Mouse (Mus musculus) forebrain, embryonic 10.5 days (tissue): ENCODE data around the gene Cdk14. TPM values are rescaled to one million over a fixed set of nuclear protein-coding genes. Genes with fewer than 3 reads are reported as not detected.
"Not testable (repeated sequence)": the region's sequence is repeated elsewhere in the genome, so short reads cannot be mapped to it uniquely, and the experiment has no call there.

Experiments used
- DNase-seq: peaks from one replicate; pipeline ENCODE4 v3.0.0-alpha.2; 2017; ENCODE audit warnings: low spot score; ENCODE audit errors: extremely low spot score
- H3K27ac ChIP-seq: fragments of 300-500 bp; sonication (generic); 2 replicates; pipeline ENCODE4 v1.5.1; 2016; ENCODE audit warnings: mild to moderate bottlenecking
- H3K27me3 ChIP-seq: fragments of 300-500 bp; sonication (generic); 2 replicates; pipeline ENCODE4 v1.6.1; 2016; ENCODE audit warnings: mild to moderate bottlenecking; ENCODE audit not compliant: poor library complexity, severe bottlenecking
- H3K36me3 ChIP-seq: fragments of 300-500 bp; sonication (generic); replicated peaks from 2 replicates; pipeline ENCODE4 v1.6.1; 2016; ENCODE audit warnings: mild to moderate bottlenecking, moderate library complexity
- H3K4me1 ChIP-seq: fragments of 300-500 bp; sonication (generic); 2 replicates; pipeline ENCODE4 v1.6.1; 2016
- H3K4me3 ChIP-seq: fragments of 300-500 bp; sonication (generic); 2 replicates; pipeline ENCODE4 v1.5.1; 2016; ENCODE audit warnings: mild to moderate bottlenecking, moderate library complexity
- H3K9me3 ChIP-seq: fragments of 300-500 bp; sonication (generic); 2 replicates; pipeline ENCODE4 v1.6.1; 2016; ENCODE audit warnings: mild to moderate bottlenecking, moderate library complexity
- WGBS: fragments of 180-500 bp; shearing (Covaris S2); methylation state at CpG from one replicate; pipeline ENCODE4 v1.1.7; 2016; 5-methylcytosine and 5-hydroxymethylcytosine counted together
- polyA plus RNA-seq: library from polyadenylated mRNA; unstranded; fragments of >200 nt; fragmentation: Nextera tagmentation; extraction: Ambion mirVana; gene quantifications from 2 replicates; pipeline ENCODE4 v1.2.1, GENCODE M21; 2016

Gene Cdk14
- polyA plus RNA-seq, 1 experiment from 2014 or later: 9.5 TPM

DNA sequence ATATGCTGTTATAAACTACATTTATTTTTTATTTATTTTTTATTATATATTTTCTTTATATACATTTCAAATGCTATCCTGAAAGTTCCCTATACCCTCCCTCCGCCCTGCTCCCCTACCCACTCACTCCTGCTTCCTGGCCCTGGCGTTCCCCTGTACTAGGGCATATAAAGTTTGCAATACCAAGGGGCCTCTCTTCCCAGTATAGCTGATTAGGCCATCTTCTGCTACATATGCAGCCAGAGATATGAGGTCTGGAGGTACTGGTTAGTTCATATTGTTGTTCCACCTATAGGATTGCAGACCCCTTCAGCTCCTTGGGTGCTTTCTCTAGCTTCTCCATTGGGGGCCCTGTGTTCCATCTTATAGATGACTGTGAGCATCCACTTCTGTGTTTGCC, 91.1 kb downstream of the Cdk14 start:
- not testable (repeated sequence) for H3K4me3 ChIP-seq, DNase-seq, H3K27me3 ChIP-seq, H3K4me1 ChIP-seq, H3K9me3 ChIP-seq, H3K36me3 ChIP-seq, H3K27ac ChIP-seq
- 94% methylated on average over 2 of the region's 2 CpGs for WGBS

DNA sequence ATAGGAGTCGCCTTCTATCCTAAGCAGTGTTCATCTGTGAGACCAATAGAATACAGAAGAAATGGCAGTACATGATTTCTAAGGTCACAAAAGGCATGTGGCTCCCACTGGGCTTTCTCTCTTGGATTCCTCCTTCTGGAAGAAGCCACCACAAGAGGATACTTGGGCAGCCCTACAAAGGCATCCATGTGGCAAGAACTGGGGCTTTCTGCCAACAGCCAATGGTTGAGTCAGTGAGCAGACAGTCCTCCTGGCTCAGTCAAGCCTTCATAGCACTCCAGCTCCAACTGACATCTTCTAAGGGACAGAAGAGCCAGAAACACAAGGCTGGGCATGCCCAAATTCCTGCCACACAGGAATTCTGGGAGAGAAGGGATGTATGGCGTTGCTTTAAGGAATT, 93.4 kb downstream of the Cdk14 start:
- Histone ChIP-seq H3K4me1 (no peaks in the 10 kb centered on the region), H3K4me3 (no peak overlapping the region), H3K27me3 (no peaks in the 10 kb centered on the region), H3K36me3 (peaks cover 2% of the 10 kb centered on the region; the same call in 1 of the 2 replicates), H3K27ac (no peak overlapping the region), H3K9me3 (no peaks in the 10 kb centered on the region)
- 94% methylated on average over 2 of the region's 2 CpGs for WGBS
- no peak for DNase-seq

DNA sequence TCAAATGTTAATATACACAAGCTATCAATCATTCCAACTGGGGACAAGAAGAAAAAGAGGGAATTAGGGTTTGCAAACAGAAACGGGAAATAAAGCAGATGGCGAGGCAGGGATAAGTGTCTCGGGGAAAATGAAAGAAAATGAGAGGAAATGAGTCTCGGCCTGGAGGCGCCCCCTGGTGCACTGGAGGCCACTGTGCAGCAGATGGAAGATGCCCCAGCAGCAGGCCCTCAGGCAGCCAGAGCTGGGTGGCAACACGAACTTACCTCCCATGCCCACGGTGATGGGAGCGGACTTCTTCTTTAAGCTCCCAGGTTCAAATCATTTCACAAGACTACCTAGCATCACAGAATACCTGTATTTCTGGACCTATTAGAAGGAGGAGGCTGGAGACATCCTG, 97.4 kb downstream of the Cdk14 start:
- Histone ChIP-seq H3K9me3 (no peaks in the 10 kb centered on the region), H3K4me1 (no peaks in the 10 kb centered on the region), H3K36me3 (peaks cover 2% of the 10 kb centered on the region; the same call in 1 of the 2 replicates), H3K27me3 (no peaks in the 10 kb centered on the region), H3K4me3 (no peak overlapping the region), H3K27ac (no peak overlapping the region)
- DNase-seq: no peak
- 93% methylated on average over 8 of the region's 8 CpGs for WGBS

DNA sequence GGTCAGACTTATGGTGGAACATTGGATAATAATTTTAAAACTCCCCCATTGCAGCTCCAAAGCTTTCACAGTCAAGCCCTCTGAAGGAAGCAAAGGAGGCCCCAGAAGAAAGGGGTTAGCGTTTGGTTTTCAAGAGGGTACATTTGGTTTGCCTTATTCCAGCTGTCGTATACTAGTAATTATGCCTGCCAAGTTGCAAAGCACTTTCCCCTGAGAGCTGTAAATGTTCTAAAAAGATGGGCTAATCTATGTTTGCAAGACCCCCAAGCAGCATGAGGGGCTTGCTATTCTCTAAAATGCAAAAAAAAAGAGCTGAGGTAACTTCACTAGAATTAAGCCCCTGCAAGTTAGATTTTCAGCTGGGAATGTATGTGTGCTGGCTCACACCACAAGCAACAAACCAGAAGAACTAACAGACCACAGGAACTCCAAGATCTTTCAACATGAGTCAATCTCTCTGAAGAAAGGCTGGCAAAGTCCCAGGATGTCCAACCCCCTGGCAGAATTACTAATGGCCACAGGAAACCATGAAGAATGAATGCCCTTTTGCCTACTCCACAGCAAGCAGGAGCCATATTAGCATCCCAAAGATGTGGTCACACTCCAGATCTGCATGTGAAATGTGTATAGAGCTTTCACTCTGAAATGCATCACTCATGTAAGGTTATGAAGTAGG, 99.5 kb downstream of the Cdk14 start:
- 91% methylated on average over 2 of the region's 2 CpGs for WGBS
- H3K36me3 ChIP-seq: 0 out of 2 replicates have a peak, but pooled peaks cover 2% of the 10 kb centered on the region
- no peaks in the 10 kb centered on the region for H3K27me3 ChIP-seq
- no peaks in the 10 kb centered on the region for H3K9me3 ChIP-seq
- no peak for DNase-seq
- H3K27ac ChIP-seq: no peak overlapping the region
- no peak overlapping the region for H3K4me3 ChIP-seq
- no peaks in the 10 kb centered on the region for H3K4me1 ChIP-seq

DNA sequence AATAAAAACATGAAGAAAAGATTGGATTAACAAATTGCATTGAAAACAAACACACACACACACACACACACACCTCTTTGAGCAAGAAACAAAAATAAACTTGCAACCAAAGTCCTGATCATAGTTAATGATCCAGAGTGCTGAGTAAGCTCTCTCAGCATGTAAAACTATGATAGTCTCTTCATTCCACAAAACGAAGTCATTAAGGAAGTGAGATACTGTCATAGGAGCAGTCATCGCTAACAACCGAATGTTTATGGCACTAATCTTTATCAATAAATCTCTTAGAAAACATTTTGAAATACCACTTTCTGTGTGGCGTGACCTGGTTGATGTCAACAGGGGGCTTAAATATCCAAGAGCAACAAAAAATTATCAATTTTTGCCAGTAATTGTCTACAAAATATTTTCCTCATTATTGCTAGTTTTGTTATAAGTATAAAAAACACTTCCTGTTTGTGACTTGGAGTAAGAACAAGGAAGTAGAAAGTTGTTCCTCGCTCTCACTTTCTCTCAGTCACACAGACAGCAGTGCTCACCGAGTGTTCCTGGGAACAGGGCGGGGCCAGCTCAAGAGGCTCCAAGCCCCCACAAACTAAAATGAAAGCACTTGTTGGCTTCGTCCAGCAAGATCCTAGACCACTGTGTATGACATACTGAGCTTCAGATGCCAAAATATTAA, 100.1 kb downstream of the Cdk14 start:
- Histone ChIP-seq H3K4me3 (no peak overlapping the region), H3K4me1 (no peaks in the 10 kb centered on the region), H3K36me3 (0 out of 2 replicates have a peak, but pooled peaks cover 2% of the 10 kb centered on the region), H3K27me3 (no peaks in the 10 kb centered on the region), H3K27ac (no peak overlapping the region), H3K9me3 (no peaks in the 10 kb centered on the region)
- 91% methylated on average over 8 of the region's 8 CpGs for WGBS
- DNase-seq: no peak

DNA sequence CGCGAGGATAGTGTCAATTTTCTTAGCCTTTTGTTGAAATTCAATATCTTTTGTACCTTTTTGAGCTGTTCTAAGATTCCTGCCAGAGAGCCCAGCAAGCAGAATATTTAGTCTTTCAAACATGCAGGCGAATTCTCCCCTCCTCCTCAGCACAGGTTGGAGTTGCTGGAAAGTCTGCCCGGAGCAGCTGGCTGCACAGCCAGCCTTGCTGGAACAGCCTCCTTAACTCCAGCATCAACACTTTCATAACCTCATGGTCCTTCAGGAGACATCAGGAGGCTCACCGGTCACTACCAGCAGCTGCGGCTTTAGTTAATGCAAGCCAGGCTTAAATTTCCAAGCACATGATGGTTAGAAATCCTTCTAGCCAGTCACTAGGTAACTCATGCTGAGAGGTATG, 105.8 kb downstream of the Cdk14 start:
- Histone ChIP-seq H3K9me3 (no peaks in the 10 kb centered on the region), H3K36me3 (no peaks in the 10 kb centered on the region), H3K4me1 (peaks cover 5% of the 10 kb centered on the region; the same call in 1 of the 2 replicates), H3K4me3 (no peak overlapping the region), H3K27me3 (no peaks in the 10 kb centered on the region), H3K27ac (no peak overlapping the region)
- no peak for DNase-seq
- WGBS: 81% methylated on average over 6 of the region's 6 CpGs

DNA sequence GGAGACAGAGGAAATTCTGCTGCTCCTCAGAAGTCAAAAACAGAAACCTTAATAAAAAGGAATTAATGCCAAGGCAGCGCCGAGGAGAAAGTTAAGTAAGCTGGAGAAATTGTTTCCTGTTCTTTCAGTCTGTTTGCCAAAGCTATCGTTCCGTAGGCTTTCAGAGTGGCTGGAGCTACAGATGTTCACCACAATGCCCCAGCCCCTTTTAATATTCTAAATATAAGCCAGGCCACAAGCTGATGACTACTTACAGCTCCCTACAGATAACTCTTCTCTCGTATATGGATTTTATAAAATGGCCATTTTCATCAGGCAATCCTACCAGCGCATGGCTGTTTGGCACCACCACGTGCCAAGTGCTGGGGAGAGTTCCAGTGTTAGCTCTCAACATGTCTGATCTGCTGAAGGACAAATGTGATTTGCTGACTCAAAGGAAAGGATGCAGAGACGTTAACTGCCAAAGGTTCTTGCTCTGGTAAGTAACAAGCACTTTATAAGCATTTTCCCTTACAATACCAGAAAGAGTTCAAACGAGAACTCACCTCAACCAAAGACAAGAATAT, 106.8 kb downstream of the Cdk14 start:
- Histone ChIP-seq H3K36me3 (no peaks in the 10 kb centered on the region), H3K4me1 (peaks cover 5% of the 10 kb centered on the region; the same call in 1 of the 2 replicates), H3K27ac (no peak overlapping the region), H3K27me3 (no peaks in the 10 kb centered on the region), H3K4me3 (no peak overlapping the region), H3K9me3 (no peaks in the 10 kb centered on the region)
- 87% methylated on average over 9 of the region's 9 CpGs for WGBS
- no peak for DNase-seq

DNA sequence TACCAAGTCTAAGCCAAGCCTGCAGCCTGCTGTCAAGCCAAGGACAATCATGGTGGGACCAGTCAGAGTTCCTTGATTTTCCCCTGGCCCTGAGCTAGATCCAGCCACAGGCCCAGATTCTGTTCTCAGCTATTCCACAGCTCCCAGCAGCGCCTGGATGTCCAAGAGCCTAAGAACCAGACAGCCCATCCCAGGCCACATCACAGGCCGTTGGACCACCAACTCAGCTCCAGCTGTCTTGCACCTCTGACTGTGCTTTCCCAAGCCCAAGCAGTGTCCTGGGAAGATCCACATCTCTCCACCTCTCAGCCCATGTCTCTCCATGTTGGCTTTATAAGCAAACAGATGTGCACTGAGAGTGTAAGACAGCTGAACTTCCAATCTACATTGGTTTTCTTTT, 114.8 kb downstream of the Cdk14 start:
- DNase-seq: no peak
- Histone ChIP-seq H3K9me3 (no peaks in the 10 kb centered on the region), H3K27me3 (no peaks in the 10 kb centered on the region), H3K27ac (no peak overlapping the region), H3K4me3 (no peak overlapping the region), H3K4me1 (no peaks in the 10 kb centered on the region), H3K36me3 (no peaks in the 10 kb centered on the region)
- WGBS: 96% methylated on average over 2 of the region's 2 CpGs

DNA sequence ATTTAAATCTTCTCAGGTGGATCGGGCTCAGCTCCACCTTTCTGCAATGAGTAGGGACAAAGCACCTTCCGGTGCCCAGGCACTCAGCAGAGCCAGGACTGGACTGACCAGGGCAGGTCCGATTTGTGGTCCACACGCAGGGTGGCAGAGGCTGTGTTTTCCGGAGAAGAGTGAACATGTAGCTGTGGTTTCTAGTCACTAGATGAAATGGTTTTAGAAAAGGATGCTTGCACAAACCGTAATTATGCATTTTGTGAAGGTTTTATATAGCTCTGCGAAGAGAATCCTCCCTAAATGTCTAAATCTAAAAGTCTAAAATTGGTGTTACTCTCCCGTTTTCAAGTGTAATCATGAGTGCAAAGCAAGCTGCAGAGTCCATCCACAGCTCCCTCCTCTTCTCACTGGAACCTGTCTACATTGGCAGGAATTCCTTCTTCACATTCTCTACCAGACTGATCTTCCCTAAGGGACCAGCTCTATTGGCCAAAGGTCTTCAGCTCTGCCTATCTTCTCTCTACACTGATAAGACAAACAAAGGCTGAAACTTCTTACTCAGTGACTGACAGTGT, 116.9 kb downstream of the Cdk14 start:
- WGBS: 96% methylated on average over 8 of the region's 8 CpGs
- Histone ChIP-seq H3K27me3 (no peaks in the 10 kb centered on the region), H3K4me1 (no peaks in the 10 kb centered on the region), H3K9me3 (no peaks in the 10 kb centered on the region), H3K36me3 (no peaks in the 10 kb centered on the region), H3K27ac (no peak overlapping the region), H3K4me3 (no peak overlapping the region)
- DNase-seq: no peak

DNA sequence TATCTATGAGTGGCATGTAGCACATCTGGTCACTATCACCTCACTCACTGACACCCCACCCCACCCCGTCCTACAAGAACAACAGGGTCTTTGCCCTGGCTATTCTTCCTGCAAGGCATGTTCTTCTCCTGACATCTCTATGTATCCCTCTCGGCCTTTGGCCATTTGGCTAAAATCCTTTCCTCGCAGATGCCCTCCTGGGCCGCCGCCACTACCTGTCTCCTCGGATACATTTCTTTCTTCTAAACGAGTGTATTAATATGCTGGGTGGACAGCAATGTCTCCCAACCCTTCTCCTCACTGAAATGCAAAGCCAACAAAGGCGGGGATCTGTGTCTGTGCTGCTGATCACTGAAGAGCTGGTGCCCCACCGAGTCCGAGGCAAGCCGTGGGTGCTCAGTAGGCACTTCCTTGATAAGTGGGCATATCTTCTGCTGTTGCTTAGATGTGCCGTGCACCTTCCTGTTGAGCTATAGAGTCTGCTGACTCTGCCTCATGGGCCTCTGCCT, 118.5 kb downstream of the Cdk14 start:
- H3K4me3 ChIP-seq: no peak overlapping the region
- DNase-seq: no peak
- no peaks in the 10 kb centered on the region for H3K27me3 ChIP-seq
- H3K4me1 ChIP-seq: no peaks in the 10 kb centered on the region
- no peaks in the 10 kb centered on the region for H3K36me3 ChIP-seq
- H3K9me3 ChIP-seq: no peaks in the 10 kb centered on the region
- WGBS: 92% methylated on average over 12 of the region's 12 CpGs
- no peak overlapping the region for H3K27ac ChIP-seq

DNA sequence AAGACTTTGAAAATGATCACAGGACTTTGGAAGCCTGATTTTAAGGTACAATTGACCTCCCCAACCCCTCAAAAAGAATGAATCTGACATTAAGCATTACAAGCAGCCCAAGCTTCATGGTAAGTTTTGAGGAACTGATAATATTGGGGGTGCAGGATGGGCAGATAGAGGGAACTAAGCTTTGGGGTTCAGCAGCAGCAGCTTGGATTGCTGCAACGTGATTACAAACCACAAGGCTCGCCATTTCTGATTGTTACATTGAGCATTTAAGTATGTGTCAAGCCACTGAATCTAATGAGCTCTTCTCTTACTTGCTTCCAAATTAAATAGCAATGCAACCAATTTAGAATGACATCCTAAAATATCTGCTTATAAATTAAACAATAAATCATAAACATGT, 119.1 kb downstream of the Cdk14 start:
- Histone ChIP-seq H3K9me3 (no peaks in the 10 kb centered on the region), H3K4me3 (no peak overlapping the region), H3K27ac (no peak overlapping the region), H3K4me1 (no peaks in the 10 kb centered on the region), H3K27me3 (no peaks in the 10 kb centered on the region), H3K36me3 (no peaks in the 10 kb centered on the region)
- DNase-seq: no peak
- 81% methylated on average over 2 of the region's 2 CpGs for WGBS

DNA sequence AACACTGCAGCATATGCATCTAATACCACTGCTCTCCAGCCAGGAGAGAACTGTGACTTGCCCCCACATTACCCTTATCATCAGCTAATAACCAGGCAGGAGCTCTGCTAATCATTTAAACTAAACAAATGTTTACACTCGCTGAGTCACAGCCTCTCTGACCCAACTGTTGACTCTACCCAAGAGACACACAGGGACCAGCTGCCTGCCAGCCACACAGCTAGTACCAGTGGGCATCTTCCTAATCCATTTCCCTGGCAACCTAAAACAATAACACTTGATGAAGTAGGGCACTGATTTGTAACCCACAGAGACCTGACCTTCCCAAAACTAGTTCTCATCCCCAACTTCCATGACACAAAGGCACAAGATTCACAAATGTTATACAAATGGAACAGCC, 119.8 kb downstream of the Cdk14 start:
- WGBS: 86% methylated on average over 1 of the region's 1 CpGs
- no peak overlapping the region for H3K27ac ChIP-seq
- DNase-seq: no peak

DNA sequence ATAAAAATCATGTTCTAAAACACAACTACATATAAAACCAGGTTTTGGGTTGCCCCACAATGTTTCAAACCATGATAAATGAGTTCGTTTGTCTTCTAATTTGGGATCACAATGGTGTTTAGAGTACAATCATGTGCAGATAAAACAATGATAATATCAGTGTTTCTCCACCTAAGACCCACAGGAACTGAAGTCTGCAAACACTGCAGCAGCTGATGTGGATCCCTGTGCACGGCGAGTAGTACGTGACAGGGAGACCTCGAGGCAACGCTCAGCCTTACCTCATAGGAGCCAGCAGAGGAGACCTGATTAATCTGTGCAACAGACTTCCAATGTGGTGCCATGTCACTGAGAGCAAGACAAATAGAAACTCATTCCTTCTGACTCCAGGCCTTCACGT, 122.9 kb downstream of the Cdk14 start:
- Histone ChIP-seq H3K27me3 (no peaks in the 10 kb centered on the region), H3K4me3 (no peak overlapping the region), H3K27ac (no peak overlapping the region), H3K36me3 (no peaks in the 10 kb centered on the region), H3K9me3 (no peaks in the 10 kb centered on the region), H3K4me1 (no peaks in the 10 kb centered on the region)
- DNase-seq: no peak
- WGBS: 94% methylated on average over 7 of the region's 7 CpGs

More for the DNA sequence above, 119.8 kb downstream of the Cdk14 start:
- no peaks in the 10 kb centered on the region for H3K9me3 ChIP-seq
- H3K4me1 ChIP-seq: no peaks in the 10 kb centered on the region
- no peaks in the 10 kb centered on the region for H3K36me3 ChIP-seq
- H3K4me3 ChIP-seq: no peak overlapping the region
- no peaks in the 10 kb centered on the region for H3K27me3 ChIP-seq
